Mouse (Mus musculus) MEL (cell line): ENCODE results near the gene Ubxn10. TPM values are rescaled to one million over a fixed set of nuclear protein-coding genes. Genes with fewer than 3 reads are reported as not detected.

Experiments used
- DNase-seq: peaks from one replicate; pipeline ENCODE4 v3.0.0; 2011; ENCODE audit warnings: low read depth, low spot score
- H3K27ac ChIP-seq: 2 replicates; pipeline ENCODE4 v1.5.1; 2012; ENCODE audit warnings: low read depth, mild to moderate bottlenecking, control low read depth, low read length, moderate library complexity; ENCODE audit not compliant: control insufficient read depth
- H3K27me3 ChIP-seq, 2 experiments: fragments of 150-350 bp in 1 of 2; sonication (generic) in 1 of 2; 2 replicates each; pipeline ENCODE4 v1.6.1; 2012; ENCODE audit warnings: low read length in 2 of 2, mild to moderate bottlenecking in 2 of 2, improper control_type of control experiment in 1 of 2, moderate library complexity in 1 of 2; ENCODE audit not compliant: insufficient read depth in 2 of 2, control insufficient read depth in 1 of 2
- H3K36me3 ChIP-seq, 2 experiments: 2 replicates each; pipeline ENCODE4 v1.6.1; 2012 to 2014; ENCODE audit warnings: low read length in 2 of 2, improper control_type of control experiment in 1 of 2, inconsistent platforms in 1 of 2, mild to moderate bottlenecking in 1 of 2; ENCODE audit not compliant: insufficient read depth in 2 of 2, control insufficient read depth in 1 of 2
- H3K4me1 ChIP-seq, 2 experiments: fragments of 150-350 bp in 1 of 2; sonication (generic) in 1 of 2; 2 replicates each; pipeline ENCODE4 v1.6.1; 2012; ENCODE audit warnings: low read length in 2 of 2, improper control_type of control experiment in 1 of 2, mild to moderate bottlenecking in 1 of 2; ENCODE audit not compliant: insufficient read depth in 2 of 2, control insufficient read depth in 1 of 2
- H3K4me3 ChIP-seq, 2 experiments: fragments of 150-350 bp in 1 of 2; sonication (generic) in 1 of 2; 2 replicates each; pipeline ENCODE4 v1.5.1; 2012; ENCODE audit warnings: low read depth in 2 of 2, low read length in 2 of 2, mild to moderate bottlenecking in 2 of 2, moderate library complexity in 2 of 2, control low read depth in 1 of 2, improper control_type of control experiment in 1 of 2; ENCODE audit not compliant: control insufficient read depth in 1 of 2, insufficient read depth in 1 of 2
- H3K79me2 ChIP-seq: 2 replicates; pipeline ENCODE4 v1.6.1; 2012; ENCODE audit warnings: mild to moderate bottlenecking, low read length, moderate library complexity; ENCODE audit not compliant: control insufficient read depth, poor library complexity, insufficient read depth
- H3K9ac ChIP-seq: 2 replicates; pipeline ENCODE4 v1.6.1; 2012; ENCODE audit warnings: low read depth, mild to moderate bottlenecking, control low read depth, low read length, moderate library complexity; ENCODE audit not compliant: control insufficient read depth, poor library complexity, severe bottlenecking
- H3K9me3 ChIP-seq: fragments of 150-350 bp; sonication (generic); replicated peaks from 2 replicates; pipeline ENCODE4 v1.6.1; 2012; ENCODE audit warnings: mild to moderate bottlenecking, low read length, improper control_type of control experiment, moderate library complexity; ENCODE audit not compliant: insufficient read depth
- BHLHE40 ChIP-seq: IDR thresholded peaks from 2 replicates; pipeline ENCODE4 v1.6.1; 2012; ENCODE audit warnings: low read depth, mild to moderate bottlenecking, inconsistent platforms, low read length, improper control_type of control experiment, borderline replicate concordance
- CTCF ChIP-seq, 3 experiments: IDR thresholded peaks in 2 of 3; conservative IDR thresholded peaks in 1 of 3; 2 replicates each; pipeline ENCODE4 v1.5.1; 2011 to 2012; ENCODE audit warnings: low read length in 3 of 3, low read depth in 2 of 3, mild to moderate bottlenecking in 2 of 3, improper control_type of control experiment in 1 of 3, inconsistent platforms in 1 of 3, mixed read lengths in 1 of 3, moderate library complexity in 1 of 3; ENCODE audit not compliant: control insufficient read depth in 1 of 3, insufficient read depth in 1 of 3, poor library complexity in 1 of 3, severe bottlenecking in 1 of 3
- EP300 ChIP-seq, 2 experiments: IDR thresholded peaks; 2 replicates each; pipeline ENCODE4 v1.6.1; 2011; ENCODE audit warnings: improper control_type of control experiment in 2 of 2, low read length in 2 of 2, low read depth in 1 of 2, mild to moderate bottlenecking in 1 of 2
- ETS1 ChIP-seq: IDR thresholded peaks from 2 replicates; pipeline ENCODE4 v1.6.1; 2012; ENCODE audit warnings: low read depth, mild to moderate bottlenecking, inconsistent platforms, low read length, improper control_type of control experiment, moderate library complexity
- GABPA ChIP-seq: IDR thresholded peaks from 2 replicates; pipeline ENCODE4 v1.6.1; 2012; ENCODE audit warnings: low read depth, mild to moderate bottlenecking, inconsistent platforms, low read length, improper control_type of control experiment, moderate library complexity
- KAT2A ChIP-seq: conservative IDR thresholded peaks from 2 replicates; pipeline ENCODE4 v1.6.1; 2012; ENCODE audit warnings: low read depth, low read length, improper control_type of control experiment, inconsistent platforms
- MAFK ChIP-seq: IDR thresholded peaks from 2 replicates; pipeline ENCODE4 v1.6.1; 2011; ENCODE audit warnings: low read depth, mild to moderate bottlenecking, low read length, improper control_type of control experiment, borderline replicate concordance
- MAZ ChIP-seq: IDR thresholded peaks from 2 replicates; pipeline ENCODE4 v1.6.1; 2012; ENCODE audit warnings: low read depth, mild to moderate bottlenecking, inconsistent platforms, low read length, improper control_type of control experiment
- MYC ChIP-seq: IDR thresholded peaks from 2 replicates; pipeline ENCODE4 v1.6.1; 2011; ENCODE audit warnings: low read depth, mild to moderate bottlenecking, low read length, improper control_type of control experiment, moderate library complexity
- NELFE ChIP-seq: IDR thresholded peaks from 2 replicates; pipeline ENCODE4 v1.6.1; 2011; ENCODE audit warnings: low read depth, low read length, improper control_type of control experiment
- POLR2A ChIP-seq, 2 experiments: IDR thresholded peaks; 2 replicates each; pipeline ENCODE4 v1.6.1; 2011 to 2012; ENCODE audit warnings: low read length in 2 of 2, mild to moderate bottlenecking in 2 of 2, control low read depth in 1 of 2, improper control_type of control experiment in 1 of 2, low read depth in 1 of 2, moderate library complexity in 1 of 2; ENCODE audit not compliant: control insufficient read depth in 1 of 2, insufficient read depth in 1 of 2, poor library complexity in 1 of 2
- POLR2AphosphoS5 ChIP-seq: IDR thresholded peaks from 2 replicates; pipeline ENCODE4 v1.6.1; 2012; ENCODE audit warnings: low read depth, borderline replicate concordance, mild to moderate bottlenecking, inconsistent platforms, low read length, moderate library complexity, mixed read lengths
- RAD21 ChIP-seq: IDR thresholded peaks from 2 replicates; pipeline ENCODE4 v1.6.1; 2011; ENCODE audit warnings: mild to moderate bottlenecking, low read depth, low read length, improper control_type of control experiment
- RCOR1 ChIP-seq: IDR thresholded peaks from 2 replicates; pipeline ENCODE4 v1.6.1; 2012; ENCODE audit warnings: low read depth, mild to moderate bottlenecking, inconsistent platforms, low read length, improper control_type of control experiment
- SMC3 ChIP-seq: IDR thresholded peaks from 2 replicates; pipeline ENCODE4 v1.6.1; 2011; ENCODE audit warnings: low read depth, low read length, improper control_type of control experiment
- TBP ChIP-seq: IDR thresholded peaks from 2 replicates; pipeline ENCODE4 v1.8.0; 2011; ENCODE audit warnings: low read depth, low read length, improper control_type of control experiment
- ZKSCAN1 ChIP-seq: IDR thresholded peaks from 2 replicates; pipeline ENCODE4 v1.6.1; 2012; ENCODE audit warnings: low read depth, mild to moderate bottlenecking, inconsistent platforms, low read length, improper control_type of control experiment, moderate library complexity
- ZMIZ1 ChIP-seq: IDR thresholded peaks from 2 replicates; pipeline ENCODE4 v1.6.1; 2012; ENCODE audit warnings: low read depth, mild to moderate bottlenecking, inconsistent platforms, low read length, improper control_type of control experiment, moderate library complexity
- polyA plus RNA-seq, 2 experiments: library from polyadenylated mRNA; stranded (reverse) in 1 of 2; unstranded in 1 of 2; fragments of >175 nt in 1 of 2; fragments of >200 nt in 1 of 2; gene quantifications; 2 replicates each; pipeline versions ENCODE4 v1.2.1 to v1.2.4; 2012; ENCODE audit warnings: low replicate concordance in 2 of 2, low read depth in 1 of 2; ENCODE audit not compliant: insufficient read length in 2 of 2, insufficient read depth in 1 of 2, missing spikeins in 1 of 2
- total RNA-seq: library from RNA; depleted of rRNA; stranded (reverse); fragments of 300-350 nt; gene quantifications from 2 replicates; pipeline ENCODE4 v1.2.3, GENCODE M21; 2012

Gene Ubxn10
- total and polyA plus RNA-seq, 3 experiments: not detected

DNA sequence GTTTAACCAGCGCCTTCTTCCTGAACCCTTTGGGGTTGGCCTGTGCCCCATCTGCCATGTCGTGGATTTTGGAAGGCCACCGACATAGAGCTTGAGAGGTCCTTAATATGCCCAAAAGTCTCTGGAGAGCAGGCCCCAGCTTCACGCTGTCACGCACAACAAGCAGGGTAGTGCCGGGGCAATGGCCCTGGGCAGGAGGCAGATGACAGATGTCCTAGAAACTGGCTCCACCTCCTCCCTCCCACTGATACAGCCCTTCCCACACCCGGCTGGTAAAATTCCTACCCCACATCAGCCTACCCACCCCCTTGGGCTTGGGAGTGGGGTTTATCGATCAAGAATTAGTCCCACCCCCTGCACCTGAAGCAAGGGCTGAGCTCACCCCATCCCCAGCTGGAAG is 20.4 kb upstream of the Ubxn10 start, which contains the start of gene Pla2g2f:
Pla2g2f (minus strand) TSS at position 211 of the 400 bp plus-strand sequence.
- no peak within 1 kb of the TSS for H3K27ac ChIP-seq
- H3K36me3 ChIP-seq: no peaks in the 10 kb centered on the region
- H3K27me3 ChIP-seq: no peaks in the 10 kb centered on the region
- no peak within 1 kb of the TSS for H3K4me3 ChIP-seq
- H3K9ac ChIP-seq: no peak within 1 kb of the TSS
- no peak for TF ChIP-seq MAFK
- no peak for TF ChIP-seq EP300 (IDR thresholded peaks at IDR 0.05; ENCODE audit: low read depth in 1 of 2, low read length in 2 of 2)
- no peak for TF ChIP-seq BHLHE40
- no peak for TF ChIP-seq RAD21
- no peak for TF ChIP-seq GABPA
- TF ChIP-seq MYC: no peak
- no peak for TF ChIP-seq POLR2AphosphoS5
- no peak for TF ChIP-seq MAZ
- TF ChIP-seq, all 39 proteins: peak for 0
- Histone ChIP-seq H3K79me2 (no peaks in the 10 kb centered on the region), H3K9me3 (no peaks in the 10 kb centered on the region), H3K4me1 (no peaks in the 10 kb centered on the region)
- no peak for DNase-seq

DNA sequence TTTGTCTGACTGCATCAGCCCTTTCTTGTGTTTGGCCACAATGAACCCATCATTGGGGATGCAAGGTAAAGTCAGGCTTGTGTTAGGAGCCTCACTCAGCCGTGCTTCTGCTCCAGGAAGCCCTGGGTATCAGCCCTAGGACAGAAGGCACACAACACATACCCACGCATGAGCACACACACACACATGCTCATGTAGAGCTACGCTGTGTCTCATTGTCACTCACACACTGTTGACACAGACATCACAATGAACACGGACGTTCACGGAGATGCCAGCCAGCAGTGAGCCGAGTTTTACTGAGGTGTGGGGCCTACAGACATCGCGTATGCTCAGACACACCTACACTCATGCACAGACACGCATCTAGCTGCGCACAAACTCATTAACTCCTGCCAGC is 19.0 kb upstream of the Ubxn10 start:
- no peak overlapping the region for H3K9ac ChIP-seq
- no peaks in the 10 kb centered on the region for H3K27me3 ChIP-seq
- no peak overlapping the region for H3K4me3 ChIP-seq
- no peaks in the 10 kb centered on the region for H3K36me3 ChIP-seq
- TF ChIP-seq RCOR1 (no peak), TBP (no peak), ETS1 (no peak), ZMIZ1 (no peak), RAD21 (no peak), KAT2A (no peak), SMC3 (no peak), POLR2A (IDR thresholded peaks at IDR 0.05; ENCODE audit: control insufficient read depth in 1 of 2, insufficient read depth in 1 of 2, low read depth in 1 of 2, low read length in 2 of 2, poor library complexity in 1 of 2) (no peak), ZKSCAN1 (no peak), EP300 (IDR thresholded peaks at IDR 0.05; ENCODE audit: low read depth in 1 of 2, low read length in 2 of 2) (no peak), CTCF (IDR thresholded peaks at IDR 0.05 in 2 of 3, conservative IDR thresholded peaks at IDR 0.05 in 1 of 3; ENCODE audit: control insufficient read depth in 1 of 3, insufficient read depth in 1 of 3, low read depth in 2 of 3, low read length in 3 of 3, poor library complexity in 1 of 3, severe bottlenecking in 1 of 3) (no peak), NELFE (no peak)
- H3K9me3 ChIP-seq: no peaks in the 10 kb centered on the region
- H3K4me1 ChIP-seq: no peaks in the 10 kb centered on the region
- DNase-seq: no peak
- H3K27ac ChIP-seq: no peak overlapping the region
- H3K79me2 ChIP-seq: no peaks in the 10 kb centered on the region
